Mouse (Mus musculus) limb, embryonic 15.5 days (tissue): ENCODE measurements at regions not wholly inside any gene's neighbourhood (a gene's known extent, or its start where the extent isn't known, plus 50 kb on each side); places are given as distances from the start of the nearest gene placed in this dataset.

Experiments
- ATAC-seq: fragments of 200-750 bp; cut with Nextera tagmentation; 2 replicates; pipeline ENCODE4 v1.8.0; 2017; ENCODE audit warnings: low read depth, moderate TSS enrichment; ENCODE audit not compliant: insufficient number of reproducible peaks, low FRiP score, low TSS enrichment
- H3K27ac ChIP-seq: fragments of 300-500 bp; sonication (generic); 2 replicates; pipeline ENCODE4 v1.5.1; 2015; ENCODE audit warnings: moderate library complexity, mild to moderate bottlenecking, inconsistent platforms
- H3K27me3 ChIP-seq: fragments of 300-500 bp; sonication (generic); 2 replicates; pipeline ENCODE4 v1.6.1; 2015; ENCODE audit warnings: inconsistent platforms
- H3K36me3 ChIP-seq: fragments of 300-500 bp; sonication (generic); 2 replicates; pipeline ENCODE4 v1.6.1; 2015; ENCODE audit warnings: inconsistent platforms
- H3K4me1 ChIP-seq: fragments of 300-500 bp; sonication (generic); 2 replicates; pipeline ENCODE4 v1.6.1; 2015; ENCODE audit warnings: inconsistent platforms
- H3K4me2 ChIP-seq: fragments of 300-500 bp; sonication (generic); 2 replicates; pipeline ENCODE4 v1.6.1; 2015; ENCODE audit warnings: mild to moderate bottlenecking, inconsistent platforms
- H3K4me3 ChIP-seq: fragments of 300-500 bp; sonication (generic); 2 replicates; pipeline ENCODE4 v1.5.1; 2015; ENCODE audit warnings: mild to moderate bottlenecking, inconsistent platforms
- H3K9ac ChIP-seq: fragments of 300-500 bp; sonication (generic); 2 replicates; pipeline ENCODE4 v1.6.1; 2015; ENCODE audit warnings: inconsistent platforms
- H3K9me3 ChIP-seq: fragments of 300-500 bp; sonication (generic); 2 replicates; pipeline ENCODE4 v1.6.1; 2016; ENCODE audit warnings: inconsistent platforms
- WGBS: fragments of 180-500 bp; shearing (Covaris S2); methylation state at CpG from one replicate; pipeline ENCODE4 v1.1.7; 2015; 5-methylcytosine and 5-hydroxymethylcytosine counted together

DNA sequence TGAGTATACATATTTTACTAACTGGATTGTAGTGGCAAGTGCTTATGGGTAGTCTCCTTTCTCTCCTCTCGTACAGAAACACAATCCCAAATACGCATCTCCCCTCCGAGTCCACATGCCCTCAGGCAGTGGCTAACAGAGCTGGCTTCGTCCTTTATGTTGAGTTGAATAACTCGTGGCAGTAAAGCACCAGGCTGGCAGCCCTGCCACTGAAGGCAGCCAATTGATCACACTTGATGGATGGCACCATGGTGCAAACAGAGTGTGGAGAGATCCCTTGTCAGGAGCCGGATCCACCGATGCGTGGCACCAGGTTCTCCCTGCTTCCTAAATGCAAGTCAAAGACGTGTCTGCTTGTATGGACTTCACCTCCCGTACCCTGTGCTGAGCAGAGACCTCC lies 333.7 kb upstream of the Gcfc2 start:
- Histone ChIP-seq H3K27me3 (no peaks in the 10 kb centered on the region), H3K9ac (no peak overlapping the region), H3K27ac (no peak overlapping the region), H3K4me3 (no peak overlapping the region), H3K36me3 (no peaks in the 10 kb centered on the region), H3K9me3 (no peaks in the 10 kb centered on the region), H3K4me2 (no peak overlapping the region), H3K4me1 (peaks cover 3% of the 10 kb centered on the region; the same call in 1 of the 2 replicates)
- WGBS = 53% methylated on average over 10 of the region's 10 CpGs
- ATAC-seq = no peak

DNA sequence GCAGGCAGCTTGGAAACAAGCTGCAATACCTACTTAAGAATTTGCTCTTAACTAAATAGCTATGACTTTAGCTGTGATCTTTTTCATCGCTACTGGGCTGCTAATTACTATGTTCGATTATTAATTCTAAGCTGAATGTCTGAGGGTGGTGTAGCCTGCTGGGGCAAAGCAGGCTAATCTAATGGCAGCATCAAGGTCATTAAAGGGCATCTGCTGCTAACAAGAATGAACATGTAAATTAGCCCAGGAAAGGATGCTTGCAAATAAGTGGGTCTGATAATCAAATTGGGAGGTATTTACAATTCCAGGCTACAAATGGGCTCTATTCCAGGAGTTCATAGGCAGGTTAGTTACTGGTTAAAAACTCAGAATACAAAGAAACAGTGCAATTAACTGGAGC lies 327.5 kb upstream of the Gcfc2 start:
- no peak for ATAC-seq
- Histone ChIP-seq H3K27ac (no peak overlapping the region), H3K4me3 (no peak overlapping the region), H3K4me1 (no peaks in the 10 kb centered on the region), H3K9ac (no peak overlapping the region), H3K27me3 (no peaks in the 10 kb centered on the region), H3K4me2 (no peak overlapping the region), H3K9me3 (no peaks in the 10 kb centered on the region), H3K36me3 (no peaks in the 10 kb centered on the region)
- WGBS = 66% methylated on average over 2 of the region's 2 CpGs

DNA sequence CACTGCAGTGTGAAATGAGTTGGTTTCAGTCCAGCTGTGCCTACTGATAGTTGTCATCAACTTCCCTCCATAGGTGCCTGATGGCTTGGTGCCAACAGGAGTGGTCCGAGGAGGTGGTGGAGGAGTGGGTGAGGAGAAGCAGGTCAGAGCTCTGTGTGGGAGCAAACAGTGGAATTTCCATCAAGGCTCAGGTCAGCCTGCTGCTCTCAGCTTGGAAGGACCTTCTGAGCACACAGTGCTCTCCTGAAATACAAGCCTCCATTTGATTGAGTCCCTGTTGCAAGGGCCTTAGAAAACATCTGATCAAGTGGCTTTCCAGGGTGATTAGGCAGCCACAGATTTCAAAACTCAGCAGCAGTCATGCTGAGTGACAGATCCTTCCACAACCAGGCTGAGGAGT lies 314.8 kb upstream of the Gcfc2 start:
- H3K36me3 ChIP-seq = no peaks in the 10 kb centered on the region
- 48% methylated on average over 1 of the region's 1 CpGs for WGBS
- H3K4me1 ChIP-seq = no peaks in the 10 kb centered on the region
- no peak overlapping the region for H3K27ac ChIP-seq
- no peak for ATAC-seq
- H3K27me3 ChIP-seq = no peaks in the 10 kb centered on the region
- H3K4me3 ChIP-seq = no peak overlapping the region
- no peak overlapping the region for H3K4me2 ChIP-seq
- no peak overlapping the region for H3K9ac ChIP-seq
- H3K9me3 ChIP-seq = no peaks in the 10 kb centered on the region

DNA sequence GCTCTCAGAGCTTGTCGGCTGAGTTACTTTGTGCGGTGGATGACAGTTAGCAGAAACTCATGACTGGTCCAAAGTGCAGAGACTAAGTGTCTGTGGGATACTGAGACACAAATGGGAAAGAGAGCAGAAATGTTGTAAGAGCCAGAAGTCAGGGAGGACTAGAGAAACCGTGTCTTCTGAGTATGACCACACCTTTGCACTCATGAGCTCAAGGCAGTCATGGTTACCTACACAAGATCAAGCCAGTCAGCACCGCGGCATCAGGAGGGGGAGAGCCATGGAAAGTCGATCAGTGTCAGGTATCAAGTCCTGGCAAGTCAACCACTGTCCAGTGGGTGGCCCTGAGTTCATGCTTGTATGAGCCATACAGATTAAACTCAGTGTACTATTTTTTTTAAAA lies 311.5 kb upstream of the Gcfc2 start:
- no peak overlapping the region for H3K9ac ChIP-seq
- 80% methylated on average over 6 of the region's 6 CpGs for WGBS
- no peaks in the 10 kb centered on the region for H3K9me3 ChIP-seq
- H3K4me3 ChIP-seq = no peak overlapping the region
- H3K4me1 ChIP-seq = no peaks in the 10 kb centered on the region
- no peaks in the 10 kb centered on the region for H3K36me3 ChIP-seq
- ATAC-seq = no peak
- no peak overlapping the region for H3K4me2 ChIP-seq
- no peaks in the 10 kb centered on the region for H3K27me3 ChIP-seq
- no peak overlapping the region for H3K27ac ChIP-seq

DNA sequence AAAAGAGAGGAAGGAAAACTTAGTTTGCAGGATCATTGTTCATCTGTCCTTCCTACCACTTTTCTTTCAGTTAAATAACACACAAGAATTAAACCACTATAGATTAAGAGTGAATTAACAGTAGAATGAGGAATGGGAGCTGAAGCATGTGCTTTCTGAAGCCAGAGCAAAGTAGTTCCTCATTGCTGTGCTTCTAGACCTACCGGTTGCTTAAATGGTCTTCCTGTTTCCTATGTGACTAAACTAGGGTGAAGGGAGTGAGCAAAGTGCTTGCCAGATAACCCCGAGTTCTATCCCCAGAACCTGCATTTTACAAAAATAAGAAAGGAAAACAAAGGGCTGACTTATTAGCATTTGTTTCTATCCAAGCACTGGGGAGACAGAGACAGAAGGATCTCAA lies 305.5 kb upstream of the Gcfc2 start:
- no peak overlapping the region for H3K4me2 ChIP-seq
- ATAC-seq = no peak
- no peak overlapping the region for H3K9ac ChIP-seq
- H3K27ac ChIP-seq = no peak overlapping the region
- H3K4me3 ChIP-seq = no peak overlapping the region
- H3K36me3 ChIP-seq = no peaks in the 10 kb centered on the region
- H3K4me1 ChIP-seq = no peaks in the 10 kb centered on the region
- 76% methylated on average over 2 of the region's 2 CpGs for WGBS
- no peaks in the 10 kb centered on the region for H3K9me3 ChIP-seq
- H3K27me3 ChIP-seq = no peaks in the 10 kb centered on the region

DNA sequence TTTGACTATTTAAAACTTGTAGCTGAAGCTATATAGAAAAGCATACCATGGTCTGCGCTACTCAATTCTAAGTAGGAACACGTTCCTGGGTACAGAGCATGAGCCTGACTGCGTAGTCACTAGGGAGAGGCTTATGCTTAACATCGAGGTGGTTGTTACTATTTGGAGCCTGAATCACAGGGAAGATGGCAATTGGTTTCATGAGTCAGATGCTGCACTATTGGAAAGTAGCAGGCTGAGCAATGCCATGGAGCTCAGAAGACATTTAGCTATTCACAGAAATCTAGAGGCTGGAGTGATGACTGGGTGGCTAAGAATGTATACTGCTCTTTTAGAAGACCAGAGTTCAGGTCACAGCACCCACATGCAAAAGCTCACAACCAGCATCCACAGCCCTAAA lies 302.4 kb upstream of the Gcfc2 start:
- H3K27me3 ChIP-seq = no peaks in the 10 kb centered on the region
- H3K9me3 ChIP-seq = no peaks in the 10 kb centered on the region
- ATAC-seq = no peak
- H3K4me3 ChIP-seq = no peak overlapping the region
- no peak overlapping the region for H3K4me2 ChIP-seq
- no peak overlapping the region for H3K27ac ChIP-seq
- H3K9ac ChIP-seq = no peak overlapping the region
- no peaks in the 10 kb centered on the region for H3K36me3 ChIP-seq
- H3K4me1 ChIP-seq = no peaks in the 10 kb centered on the region
- WGBS = 94% methylated on average over 4 of the region's 4 CpGs

DNA sequence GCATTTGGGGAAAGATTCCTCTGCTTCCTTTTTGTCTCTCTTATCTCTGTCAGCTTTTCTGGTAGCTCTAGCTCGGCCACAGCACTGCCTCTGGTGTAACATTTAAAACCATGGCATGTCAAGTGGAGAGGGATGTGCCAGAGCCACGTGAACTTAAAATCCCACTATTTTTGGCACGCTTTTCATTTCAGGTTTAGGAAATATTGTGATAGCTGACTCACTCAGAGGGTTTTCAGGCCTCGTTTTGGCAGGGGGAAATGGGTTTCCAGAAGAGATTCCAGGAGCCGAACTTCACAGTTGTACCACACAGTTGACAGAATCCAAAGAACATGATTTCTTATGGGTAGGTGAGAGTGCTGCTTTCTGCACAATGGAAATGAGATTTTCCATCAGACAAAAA lies 300.8 kb upstream of the Gcfc2 start:
- Histone ChIP-seq H3K4me1 (no peaks in the 10 kb centered on the region), H3K9ac (no peak overlapping the region), H3K27me3 (no peaks in the 10 kb centered on the region), H3K4me3 (no peak overlapping the region), H3K9me3 (no peaks in the 10 kb centered on the region), H3K27ac (no peak overlapping the region), H3K4me2 (no peak overlapping the region), H3K36me3 (no peaks in the 10 kb centered on the region)
- no peak for ATAC-seq
- WGBS = 65% methylated on average over 5 of the region's 5 CpGs

DNA sequence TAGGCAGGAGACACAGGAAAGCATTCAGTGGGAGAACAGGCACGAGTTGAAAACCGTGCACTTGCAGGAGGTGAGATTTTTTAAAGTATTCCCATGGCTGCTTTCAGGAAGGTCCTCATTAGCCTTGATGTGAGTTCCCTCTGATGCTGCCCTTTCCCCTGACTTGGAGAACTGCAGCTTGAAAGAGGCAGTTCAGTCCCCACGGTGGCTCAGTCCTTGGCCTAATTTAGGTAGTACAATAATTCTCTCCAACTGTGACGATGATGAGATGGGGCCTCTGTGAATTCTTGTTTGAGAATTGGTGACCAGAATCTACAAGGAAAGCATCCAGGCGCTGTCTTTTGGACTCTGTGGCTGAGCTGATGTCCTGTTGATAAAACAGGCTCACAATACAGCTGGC lies 298.5 kb upstream of the Gcfc2 start:
- H3K4me3 ChIP-seq = no peak overlapping the region
- H3K27me3 ChIP-seq = no peaks in the 10 kb centered on the region
- WGBS = 39% methylated on average over 5 of the region's 5 CpGs
- no peak overlapping the region for H3K4me2 ChIP-seq
- H3K4me1 ChIP-seq = no peaks in the 10 kb centered on the region
- H3K9me3 ChIP-seq = no peaks in the 10 kb centered on the region
- no peaks in the 10 kb centered on the region for H3K36me3 ChIP-seq
- no peak overlapping the region for H3K27ac ChIP-seq
- no peak overlapping the region for H3K9ac ChIP-seq
- no peak for ATAC-seq

DNA sequence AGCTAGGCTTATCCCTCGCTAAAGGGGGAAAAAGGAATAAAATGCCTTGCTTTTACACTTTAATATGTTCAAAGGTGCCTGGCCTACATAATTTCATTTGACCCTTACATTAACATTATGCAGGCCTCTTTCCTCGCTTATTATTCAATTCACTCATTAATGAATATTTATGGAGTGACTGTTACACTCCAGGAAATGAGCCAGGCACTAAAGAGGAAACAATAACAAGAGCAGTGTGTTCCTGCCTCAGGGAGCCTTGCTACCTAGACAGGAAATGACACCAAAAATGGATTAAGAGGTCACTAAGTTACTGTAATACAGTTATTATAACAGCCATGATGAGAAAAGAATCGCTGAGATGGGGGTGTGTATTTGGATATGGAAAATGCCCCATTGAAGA lies 289.9 kb upstream of the Gcfc2 start:
- ATAC-seq = no peak
- H3K27me3 ChIP-seq = no peaks in the 10 kb centered on the region
- H3K4me1 ChIP-seq = no peaks in the 10 kb centered on the region
- no peak overlapping the region for H3K27ac ChIP-seq
- H3K4me2 ChIP-seq = no peak overlapping the region
- WGBS = 23% methylated on average over 3 of the region's 3 CpGs
- H3K4me3 ChIP-seq = no peak overlapping the region
- H3K36me3 ChIP-seq = no peaks in the 10 kb centered on the region
- no peak overlapping the region for H3K9ac ChIP-seq
- no peaks in the 10 kb centered on the region for H3K9me3 ChIP-seq

DNA sequence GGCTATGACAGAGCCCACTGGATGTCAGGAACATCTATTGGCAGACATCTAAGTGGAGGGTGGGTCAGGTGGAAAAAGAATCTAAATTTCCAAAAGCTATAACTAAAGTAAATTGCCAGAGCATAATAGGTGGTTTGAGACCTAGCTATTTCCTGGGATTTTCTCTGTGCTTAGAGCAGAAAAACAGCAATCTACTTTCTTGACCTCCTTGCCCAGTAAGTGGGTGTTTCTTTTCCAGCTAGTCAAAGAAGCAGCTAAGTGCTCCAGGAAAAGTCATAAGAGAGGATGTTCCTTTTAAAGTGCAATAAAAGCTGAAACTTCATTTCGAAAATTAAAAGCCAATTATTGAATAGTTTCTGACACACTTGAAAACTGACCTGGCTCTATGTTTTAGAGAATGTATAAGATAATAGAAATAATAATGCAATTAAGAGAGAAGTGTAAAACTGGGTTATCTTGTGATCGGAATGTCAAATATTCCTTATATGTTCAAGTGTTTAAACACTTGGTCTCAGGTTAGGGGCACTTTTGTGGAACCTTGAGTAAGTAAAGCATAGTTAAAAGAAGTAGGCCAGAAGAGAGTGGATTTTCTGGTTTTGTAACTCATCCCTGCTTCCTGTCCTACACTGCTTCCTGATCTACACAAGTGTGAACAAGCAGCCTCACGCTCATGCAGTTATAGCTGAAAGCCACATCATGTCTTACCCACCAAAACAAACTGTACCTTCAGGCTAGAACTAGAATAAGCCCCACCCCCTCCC lies 275.7 kb upstream of the Gcfc2 start:
- 64% methylated on average over 3 of the region's 3 CpGs for WGBS

DNA sequence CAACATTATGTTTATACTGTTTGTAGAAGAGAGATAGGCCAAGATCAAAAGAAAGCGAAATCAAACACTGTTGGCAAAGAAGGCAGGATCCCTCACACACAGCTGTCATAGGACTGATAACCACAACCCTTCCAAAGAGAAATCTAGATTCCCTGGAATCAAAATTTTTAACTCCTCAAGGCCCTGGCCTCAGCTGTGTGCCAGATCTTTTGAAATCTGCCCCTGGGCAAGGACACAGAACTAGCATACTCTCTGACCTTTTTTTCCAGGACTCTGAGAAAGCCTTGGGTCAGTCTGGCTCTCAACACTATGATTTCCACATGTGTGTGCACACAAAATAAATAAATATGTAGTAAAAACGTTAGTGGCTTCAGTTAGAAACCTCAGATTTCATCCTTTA lies 271.6 kb upstream of the Gcfc2 start:
- no peak overlapping the region for H3K4me3 ChIP-seq
- no peak for ATAC-seq
- H3K4me1 ChIP-seq = no peaks in the 10 kb centered on the region
- H3K9ac ChIP-seq = no peak overlapping the region
- 59% methylated on average over 2 of the region's 2 CpGs for WGBS
- H3K27me3 ChIP-seq = no peaks in the 10 kb centered on the region
- no peak overlapping the region for H3K27ac ChIP-seq
- no peaks in the 10 kb centered on the region for H3K9me3 ChIP-seq
- no peaks in the 10 kb centered on the region for H3K36me3 ChIP-seq
- no peak overlapping the region for H3K4me2 ChIP-seq

More for the DNA sequence above, 275.7 kb upstream of the Gcfc2 start:
- Histone ChIP-seq H3K9me3 (no peaks in the 10 kb centered on the region), H3K27ac (no peak overlapping the region), H3K4me1 (no peaks in the 10 kb centered on the region), H3K36me3 (no peaks in the 10 kb centered on the region), H3K4me3 (no peak overlapping the region), H3K9ac (no peak overlapping the region), H3K27me3 (no peaks in the 10 kb centered on the region), H3K4me2 (no peak overlapping the region)
- ATAC-seq = no peak

DNA sequence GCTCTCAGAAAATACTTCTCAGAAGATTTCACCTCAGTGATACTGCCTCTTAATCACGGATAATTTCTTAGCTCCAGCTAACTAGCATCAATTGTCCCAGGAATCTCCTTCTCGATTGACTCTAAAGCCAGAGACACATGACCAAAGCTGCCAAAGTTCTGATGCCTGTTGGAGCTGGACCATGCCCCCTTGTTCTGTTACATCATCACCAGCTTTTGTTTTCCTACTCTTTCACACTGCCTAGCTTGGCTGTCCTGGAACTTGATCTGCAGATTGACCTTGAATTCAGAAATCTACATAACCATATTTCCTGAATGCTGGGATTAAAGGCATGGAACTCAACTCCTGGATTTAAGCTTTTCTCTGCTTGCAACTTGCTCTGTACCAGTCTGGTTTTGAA lies 268.3 kb upstream of the Gcfc2 start:
- WGBS = 86% methylated on average over 2 of the region's 2 CpGs
- H3K27me3 ChIP-seq = no peaks in the 10 kb centered on the region
- no peaks in the 10 kb centered on the region for H3K4me1 ChIP-seq
- no peaks in the 10 kb centered on the region for H3K9me3 ChIP-seq
- no peak overlapping the region for H3K4me3 ChIP-seq
- H3K27ac ChIP-seq = no peak overlapping the region
- H3K4me2 ChIP-seq = no peak overlapping the region
- ATAC-seq = no peak
- no peak overlapping the region for H3K9ac ChIP-seq
- H3K36me3 ChIP-seq = no peaks in the 10 kb centered on the region
